Mouse (Mus musculus): ENCODE measurements at regions not wholly inside any gene's neighbourhood (a gene's known extent, or its start where the extent isn't known, plus 50 kb on each side); places are given as distances from the start of the nearest gene placed in this dataset.

GRCm38 (mm10) chr6:34246512-34246911 lies 69.6 kb upstream of the Slc35b4 start:
- no peak for DNase-seq
- intact Hi-C loops (cut with DNase I; ENCODE audit: low total_unique reads), result no loop called here

GRCm38 (mm10) chr6:34243001-34243400 lies 66.1 kb upstream of the Slc35b4 start:
- intact Hi-C loops (cut with DNase I; ENCODE audit: low total_unique reads), result no loop called here
- no peak for DNase-seq

GRCm38 (mm10) chr6:34242486-34242885 lies 65.6 kb upstream of the Slc35b4 start:
- intact Hi-C loops (cut with DNase I; ENCODE audit: low total_unique reads), result no loop called here
- no peak for DNase-seq

GRCm38 (mm10) chr6:34235132-34235531 lies 58.2 kb upstream of the Slc35b4 start:
- DNase-seq, result no peak
- intact Hi-C loops (cut with DNase I; ENCODE audit: low total_unique reads), result no loop called here

- no peak for DNase-seq
- intact Hi-C loops (cut with DNase I; ENCODE audit: low total_unique reads), result no loop called here
Observed at GRCm38 (mm10) chr6:34234443-34235020, 57.6 kb upstream of the Slc35b4 start.

DNA sequence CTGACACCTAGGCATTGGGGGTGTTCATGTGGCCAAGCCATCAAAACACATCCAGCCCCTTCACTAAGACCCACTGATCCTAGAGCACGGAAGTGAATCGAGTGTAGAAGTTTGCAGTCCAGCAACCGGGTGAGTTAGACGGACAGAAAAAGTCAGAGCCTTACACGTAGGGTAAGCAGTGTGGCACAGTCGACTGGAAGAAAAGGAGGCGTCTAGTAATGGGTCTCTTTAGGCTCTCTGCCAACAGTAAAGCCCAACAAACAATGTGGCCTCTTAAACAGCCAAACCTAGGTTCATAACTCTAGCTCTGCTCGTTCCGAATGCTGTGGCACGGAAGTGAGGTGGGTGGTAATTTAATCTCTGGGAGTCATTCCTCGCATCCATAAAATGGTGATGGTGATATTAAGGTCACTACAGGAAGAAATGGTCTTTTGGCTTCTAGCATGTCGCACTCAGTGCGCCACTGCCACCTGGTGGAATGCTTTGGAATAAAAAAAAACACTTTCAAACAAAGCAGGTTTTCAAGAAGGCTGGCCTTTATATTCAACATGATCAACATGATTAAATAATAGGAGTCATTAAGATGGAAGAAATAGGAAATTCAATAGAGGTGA lies 54.0 kb upstream of the Slc35b4 start:
- intact Hi-C loops (cut with DNase I; ENCODE audit: low total_unique reads), result no loop called here
- peak; percentile 15 for DNase-seq

- DNase-seq, result no peak
- intact Hi-C loops (cut with DNase I; ENCODE audit: low total_unique reads), result no loop called here
Observed at GRCm38 (mm10) chr6:34227131-34227530, 50.2 kb upstream of the Slc35b4 start.
